Mouse (Mus musculus) G1E (cell line): Measurements from ENCODE around the gene Tufm.

ENCODE experiments used
- CTCF ChIP-seq: IDR thresholded peaks from 2 replicates; pipeline ENCODE4 v1.5.1; 2012; ENCODE audit warnings: low read depth, low read length, inconsistent platforms, mixed read lengths
- TAL1 ChIP-seq: conservative IDR thresholded peaks from 2 replicates; pipeline ENCODE4 v1.6.1; 2012; ENCODE audit warnings: low read depth, low read length, inconsistent platforms, mixed read lengths

- TF ChIP-seq CTCF = no peak
- no peak for TF ChIP-seq TAL1
Measured at GRCm38 (mm10) chr7:126491973-126492372, 4.8 kb downstream of the Tufm start.
